Mouse (Mus musculus) adrenal gland, adult 8-10 months (tissue): ENCODE results near the gene 9530077C05Rik. TPM values are rescaled to one million over a fixed set of nuclear protein-coding genes. Genes with fewer than 3 reads are reported as not detected.
"Not testable (repeated sequence)": the region's sequence is repeated elsewhere in the genome, so short reads cannot be mapped to it uniquely, and the experiment has no call there.

Source experiments
- DNase-seq: peaks from one replicate; pipeline ENCODE4 v3.0.0; 2022
- total RNA-seq, 4 experiments: library from RNA; stranded (reverse); gene quantifications; 2 replicates each; pipeline ENCODE4 v1.2.4; 2022

9530077C05Rik gene
- total RNA-seq, 4 experiments from 2014 or later = 5.1 to 15.9 (median 9.6) TPM

DNA sequence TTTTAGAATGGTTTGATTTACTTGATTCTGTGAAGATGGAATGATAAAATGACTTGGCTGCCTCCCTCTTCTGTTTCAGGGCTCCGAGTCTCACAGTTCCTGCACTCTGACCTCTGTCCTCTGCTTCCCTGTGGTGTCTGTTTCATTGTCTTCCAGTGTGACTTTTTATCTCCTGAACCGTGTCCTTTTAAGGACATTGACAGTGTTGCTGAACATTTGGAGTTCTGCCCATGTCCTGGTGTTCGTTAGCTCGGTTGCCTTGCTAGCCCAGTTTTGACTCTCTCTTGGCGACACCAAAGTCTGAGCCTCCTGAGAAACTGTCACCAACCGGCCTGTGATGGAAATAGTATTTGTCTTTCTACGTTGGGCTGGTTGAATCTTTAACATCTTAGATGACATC lies 9.2 kb downstream of the 9530077C05Rik start:
- DNase-seq = no peak

DNA sequence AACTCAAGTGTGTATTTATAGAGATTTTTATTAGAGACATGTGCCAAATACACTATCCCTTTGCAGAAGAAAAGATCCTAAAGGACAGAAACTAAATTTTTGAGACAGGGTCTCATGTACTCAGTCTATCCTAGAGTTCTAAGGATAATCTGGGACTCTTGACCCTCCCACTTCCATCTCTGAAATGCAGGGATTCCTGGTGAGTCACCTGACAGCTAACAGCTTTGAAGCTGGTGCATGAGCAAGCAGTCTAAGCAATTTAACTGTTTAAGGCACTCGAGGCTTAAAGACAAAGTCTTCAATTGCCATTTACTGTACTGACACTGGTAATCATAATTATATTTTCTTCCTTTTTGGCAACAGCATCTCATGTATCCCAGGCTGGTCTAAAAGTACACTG lies 11.2 kb downstream of the 9530077C05Rik start:
- no peak for DNase-seq

DNA sequence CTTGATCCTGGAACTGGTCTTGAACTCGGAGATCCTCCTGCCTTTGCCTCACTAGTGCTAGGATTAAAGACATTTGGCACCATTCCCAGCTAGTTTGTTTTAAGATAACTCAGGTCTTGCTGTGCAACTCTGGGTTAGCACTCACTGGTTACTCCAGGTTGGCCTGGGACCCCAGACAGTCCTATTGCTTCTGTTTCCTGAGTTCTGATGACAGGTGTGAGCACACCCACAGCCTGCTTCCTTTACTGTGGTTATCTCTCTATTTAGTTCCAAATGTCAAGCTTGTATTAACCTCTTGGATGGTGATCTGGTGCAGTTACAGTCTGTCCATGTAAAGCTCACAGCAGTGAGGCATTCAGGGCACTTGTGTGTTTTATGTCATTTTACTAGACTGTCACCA lies 12.2 kb downstream of the 9530077C05Rik start:
- DNase-seq = no peak

DNA sequence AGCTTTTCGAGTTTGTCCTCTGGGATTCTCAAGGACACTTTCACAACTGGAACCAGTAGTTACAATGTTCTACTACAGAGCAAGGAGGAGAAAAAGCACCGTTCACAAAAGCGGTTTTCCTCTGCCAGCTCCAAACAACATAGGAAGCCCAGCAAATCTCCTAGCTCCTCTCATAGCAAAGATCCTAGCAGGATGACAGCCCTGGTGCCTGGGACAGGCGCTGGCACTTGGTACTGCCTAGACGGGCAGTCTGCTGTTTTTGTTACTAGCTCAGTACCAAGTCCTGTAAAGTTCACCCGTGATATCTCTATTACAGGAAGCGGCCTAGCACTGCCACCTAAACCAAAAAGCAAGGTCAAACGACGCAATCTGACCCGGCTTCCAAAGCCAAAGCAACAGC lies 12.9 kb downstream of the 9530077C05Rik start:
- DNase-seq = no peak

DNA sequence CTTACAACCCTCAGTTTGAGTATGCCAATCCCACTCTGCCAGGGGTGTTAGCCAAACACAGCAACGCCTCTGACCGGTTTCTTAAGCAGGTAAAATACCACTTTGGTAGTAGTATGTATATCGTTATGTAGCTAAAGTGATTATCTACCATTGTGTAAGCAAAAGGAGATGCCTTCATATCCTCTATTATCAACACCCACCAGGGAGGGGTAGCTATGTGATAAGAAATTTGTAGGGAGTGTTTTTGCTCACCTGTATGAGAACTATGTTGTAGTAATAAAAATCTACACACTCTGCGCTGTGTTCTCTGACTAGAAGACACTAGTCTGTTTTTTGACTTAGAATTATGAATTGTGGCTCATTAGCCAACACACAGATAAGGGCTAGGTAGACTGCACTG lies 13.4 kb downstream of the 9530077C05Rik start:
- no peak for DNase-seq

DNA sequence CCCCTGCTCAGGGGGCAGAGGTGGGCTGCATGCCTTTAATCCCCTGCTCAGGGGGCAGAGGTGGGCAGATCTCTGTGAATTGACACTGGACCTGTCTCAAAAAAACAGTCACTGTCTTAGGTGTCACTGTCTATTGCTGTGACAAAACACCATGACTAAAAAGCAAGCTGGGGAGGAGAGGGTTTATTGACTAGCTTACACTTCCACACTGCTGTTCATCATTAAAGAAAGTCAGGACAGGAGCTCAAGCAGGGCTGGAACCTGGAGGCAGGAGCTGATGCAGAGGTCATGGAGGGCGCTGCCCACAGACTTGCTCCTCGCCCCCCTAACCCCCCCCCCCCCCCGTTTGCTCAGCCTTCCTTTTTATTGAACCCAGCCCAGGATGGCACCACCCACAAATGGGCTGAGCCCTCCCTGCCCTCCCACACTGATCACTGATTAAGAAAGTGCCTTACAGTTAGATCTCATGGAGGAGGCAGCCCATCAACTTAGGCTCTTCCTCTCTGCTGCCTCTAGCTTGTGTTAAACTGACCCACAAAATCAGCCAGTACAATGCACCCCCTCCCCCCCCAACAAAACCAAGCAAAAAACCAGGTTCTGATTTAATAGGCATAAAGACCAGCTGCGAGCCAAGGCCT lies 16.8 kb downstream of the 9530077C05Rik start:
- no peak for DNase-seq

DNA sequence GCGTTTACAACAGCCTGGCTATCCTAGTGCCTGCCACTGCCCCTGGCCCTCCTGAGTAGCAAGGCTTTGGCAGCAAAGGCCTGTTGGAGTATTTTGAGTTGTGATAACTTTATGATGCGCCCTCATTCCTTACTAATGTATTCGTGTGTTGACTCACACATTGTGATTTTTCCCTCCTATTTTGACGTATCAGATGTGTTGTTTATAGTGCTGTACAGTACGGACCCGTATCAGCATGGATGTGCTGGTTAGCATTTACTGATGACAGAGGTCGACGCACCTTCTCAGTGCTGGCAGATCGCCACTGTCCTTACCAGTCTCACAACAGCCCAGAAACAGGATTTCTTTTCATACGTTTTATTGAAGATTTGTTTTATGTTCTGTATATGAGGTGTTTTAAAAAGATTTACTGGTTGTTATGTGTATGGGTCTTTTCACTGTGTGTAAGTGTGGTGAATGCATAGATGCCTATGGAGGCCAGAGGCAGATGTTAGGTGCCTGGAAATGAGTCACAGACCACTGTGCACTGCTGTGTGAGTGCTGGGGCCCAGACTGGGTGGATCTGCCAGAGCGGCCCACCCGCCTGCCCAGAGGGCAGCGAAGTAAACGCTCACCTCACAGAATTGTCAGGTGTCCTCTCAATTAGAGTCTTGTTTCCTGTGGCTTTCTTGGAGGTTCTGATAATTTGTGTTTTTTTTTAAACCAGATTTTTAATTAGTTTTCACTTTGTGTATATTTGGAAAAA lies 17.5 kb downstream of the 9530077C05Rik start:
- DNase-seq = no peak

DNA sequence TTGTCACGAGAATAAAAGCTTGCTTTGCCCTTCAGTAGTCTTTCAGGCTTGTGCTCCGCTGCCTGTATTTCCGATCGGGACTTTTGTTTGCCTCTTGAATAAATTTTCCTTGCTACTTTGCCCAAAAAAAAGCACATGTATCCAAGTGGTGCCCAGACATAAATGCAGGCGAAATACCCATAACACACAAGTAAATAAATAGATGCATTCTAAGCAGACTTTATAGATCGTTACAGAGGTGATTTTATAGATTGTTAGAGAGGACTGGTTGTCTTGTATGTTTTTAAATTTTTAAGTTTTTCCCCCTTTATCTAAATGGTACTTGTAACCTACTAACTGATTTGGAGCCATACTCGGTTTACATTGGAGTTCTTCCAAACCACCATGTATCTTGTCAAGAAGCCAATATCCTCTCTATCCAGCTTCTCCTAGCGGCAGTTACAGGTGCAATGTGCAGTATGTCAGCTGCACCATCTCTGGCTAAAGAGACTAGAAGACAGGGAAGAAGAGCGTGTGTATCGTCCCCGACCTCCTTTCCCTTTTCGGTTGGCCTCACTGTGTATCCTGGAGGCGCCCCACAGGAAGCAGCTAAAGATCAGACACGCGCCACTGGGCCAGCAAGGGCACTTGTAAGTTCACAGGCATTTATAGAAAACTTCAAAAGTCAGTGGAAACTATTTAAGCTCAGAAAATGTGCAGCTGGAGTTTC lies 18.4 kb downstream of the 9530077C05Rik start:
- DNase-seq = no peak

DNA sequence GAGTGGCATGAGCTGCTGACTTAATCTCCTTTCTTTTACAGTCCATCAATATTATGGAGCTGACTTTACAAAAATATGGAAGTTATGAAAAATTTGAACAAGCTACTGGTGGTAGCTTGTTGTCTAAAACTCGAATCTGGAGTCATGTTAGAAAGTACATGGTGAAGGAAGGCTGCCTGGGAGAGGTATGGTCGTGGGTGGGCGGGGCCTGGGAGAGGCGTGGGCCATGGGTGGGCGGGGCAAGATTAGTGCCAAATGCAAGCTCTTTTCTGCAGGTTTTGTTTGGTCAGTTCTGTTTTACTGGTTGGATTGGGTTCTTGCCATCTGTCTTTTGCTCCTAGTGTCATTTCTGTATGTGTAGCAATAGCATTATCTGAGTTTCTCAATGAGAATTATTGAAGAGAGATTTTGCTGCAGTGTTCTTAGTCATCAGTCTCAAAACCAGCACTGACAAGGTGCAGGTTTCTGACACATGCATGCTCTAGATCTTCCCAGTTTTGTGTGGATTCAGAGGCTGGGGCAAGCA lies 19.1 kb downstream of the 9530077C05Rik start:
- DNase-seq = no peak

DNA sequence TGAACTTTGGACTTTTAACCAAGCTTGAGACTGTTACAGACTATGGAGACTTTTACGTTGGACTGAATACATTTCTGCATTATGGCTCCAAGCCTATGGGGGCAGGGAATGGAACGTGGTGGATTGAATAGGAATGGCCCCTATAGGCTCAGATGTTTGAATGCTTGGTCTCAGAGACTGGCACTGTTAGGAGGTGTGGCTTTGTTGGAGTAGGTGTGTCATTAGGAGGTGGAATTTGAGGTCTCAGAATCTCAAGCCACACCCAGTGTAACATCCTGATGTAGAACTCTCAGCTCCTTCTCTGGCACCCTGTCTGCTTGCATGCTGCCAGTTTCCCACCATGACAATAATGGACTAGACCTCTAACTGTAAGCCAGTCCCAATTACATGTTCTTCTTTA lies 21.9 kb downstream of the 9530077C05Rik start:
- no peak for DNase-seq

DNA sequence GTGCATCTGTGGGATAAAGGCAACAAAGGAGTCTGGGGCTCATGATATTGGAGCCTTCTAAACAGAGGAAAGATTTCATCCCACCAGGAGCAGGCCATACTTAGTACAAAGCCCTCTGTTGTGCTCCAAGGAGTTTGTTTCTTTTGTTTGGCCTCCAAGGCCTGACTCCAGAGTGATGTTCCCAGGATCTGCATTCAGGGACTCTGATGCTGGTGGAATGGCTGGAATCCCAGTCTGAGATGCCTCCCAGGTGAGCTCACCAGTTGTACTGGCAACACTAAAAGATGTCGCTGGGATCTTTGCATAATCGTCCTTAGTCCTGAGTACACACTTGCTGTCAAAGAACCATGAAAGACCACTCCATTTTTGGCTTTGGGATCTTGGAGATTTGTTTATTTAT lies 22.8 kb downstream of the 9530077C05Rik start:
- no peak for DNase-seq

DNA sequence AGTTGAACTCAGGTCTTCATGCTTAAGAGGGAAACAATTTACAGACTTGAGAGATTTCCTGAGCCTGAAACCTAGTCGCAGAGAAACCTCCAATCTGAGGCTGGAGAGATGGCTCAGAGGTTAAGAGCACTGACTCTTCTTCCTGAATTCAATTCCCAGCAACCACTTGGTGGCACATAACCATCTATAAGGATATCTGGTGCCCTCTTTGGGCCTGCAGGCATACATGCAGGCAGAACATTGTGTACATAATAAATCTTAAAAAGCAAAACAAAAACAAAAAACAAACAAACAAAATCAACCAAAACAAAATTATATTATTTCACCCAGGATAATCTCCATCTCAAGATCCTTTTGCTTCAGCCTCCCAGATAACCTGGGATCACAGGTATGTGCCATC lies 27.5 kb downstream of the 9530077C05Rik start:
- no peak for DNase-seq

DNA sequence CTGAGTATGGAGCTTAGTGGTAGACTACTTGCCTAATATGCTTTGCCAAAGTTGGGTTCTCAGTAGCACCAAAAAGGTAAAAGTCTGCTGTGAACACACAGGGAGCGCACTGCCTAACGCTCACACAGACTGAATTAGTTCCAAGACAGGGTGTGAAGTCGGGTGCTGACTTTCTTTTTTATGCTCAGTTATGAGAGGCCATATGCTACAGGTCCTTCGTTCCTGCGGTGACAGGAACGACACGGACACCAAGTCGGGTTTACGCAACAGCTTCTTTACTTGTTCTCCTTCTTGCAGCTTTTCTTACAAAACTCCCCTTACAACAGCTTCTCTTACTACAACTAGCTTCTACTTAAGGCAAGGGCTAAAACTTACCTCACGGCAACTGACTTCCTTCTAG lies 31.8 kb downstream of the 9530077C05Rik start:
- no peak for DNase-seq

DNA sequence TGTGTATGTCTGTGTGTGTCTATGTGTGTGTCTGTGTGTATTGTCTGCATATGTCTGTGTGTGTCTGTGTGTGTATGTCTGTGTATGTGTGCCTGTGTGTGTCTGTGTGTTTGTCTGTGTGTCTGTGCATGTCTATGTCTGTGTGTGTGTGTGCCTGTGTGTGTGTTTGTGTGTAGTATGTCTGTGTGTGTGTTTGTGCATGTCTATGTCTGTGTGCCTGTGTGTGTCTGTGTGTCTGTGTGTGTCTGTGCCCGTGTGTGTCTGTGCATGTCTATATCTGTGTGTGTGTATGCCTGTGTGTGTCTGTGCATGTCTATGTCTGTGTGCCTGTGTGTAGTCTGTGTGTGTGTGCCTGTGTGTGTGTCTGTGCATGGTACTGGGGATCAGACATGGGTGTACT lies 33.8 kb downstream of the 9530077C05Rik start:
- DNase-seq = no peak

DNA sequence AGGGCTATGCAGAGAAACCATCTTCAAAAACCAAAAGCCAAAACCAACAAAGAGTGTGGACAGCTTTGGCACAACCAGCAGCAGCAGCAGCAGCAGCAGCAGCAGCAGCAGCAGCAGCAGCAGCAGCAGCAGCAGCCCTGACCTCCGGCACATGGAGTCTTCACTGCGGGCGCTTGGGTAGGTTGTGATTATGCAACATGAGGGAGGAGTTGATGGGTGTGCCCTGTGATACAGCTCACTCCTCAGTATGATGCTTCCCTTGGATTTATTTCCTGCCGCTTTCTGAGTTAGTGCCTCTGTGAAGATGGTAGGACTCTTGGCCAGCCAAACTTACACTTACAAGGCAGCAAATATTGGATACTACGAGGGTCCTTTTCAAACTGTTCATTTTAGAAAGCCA lies 35.9 kb downstream of the 9530077C05Rik start:
- no peak for DNase-seq

DNA sequence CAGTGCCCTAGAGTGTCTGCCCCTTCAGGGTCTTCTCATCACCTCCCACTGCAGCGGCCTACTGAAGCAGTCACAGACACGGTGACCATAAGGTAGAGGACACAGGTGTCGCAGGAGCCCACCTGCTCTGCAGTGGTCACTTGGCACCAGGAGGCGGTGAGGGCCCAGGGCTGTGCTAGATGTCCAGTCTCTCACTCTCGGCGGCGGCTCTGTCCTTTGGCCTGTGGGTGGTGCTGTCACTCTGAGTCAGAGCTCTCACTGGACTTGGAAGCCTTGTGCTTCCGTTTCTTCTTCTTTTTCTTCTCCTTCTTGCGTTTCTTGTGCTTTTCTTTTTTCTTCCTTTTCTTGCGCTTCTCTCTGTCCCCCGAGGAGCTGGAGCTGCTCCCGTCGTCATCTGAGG lies 37.1 kb downstream of the 9530077C05Rik start:
- no peak for DNase-seq

DNA sequence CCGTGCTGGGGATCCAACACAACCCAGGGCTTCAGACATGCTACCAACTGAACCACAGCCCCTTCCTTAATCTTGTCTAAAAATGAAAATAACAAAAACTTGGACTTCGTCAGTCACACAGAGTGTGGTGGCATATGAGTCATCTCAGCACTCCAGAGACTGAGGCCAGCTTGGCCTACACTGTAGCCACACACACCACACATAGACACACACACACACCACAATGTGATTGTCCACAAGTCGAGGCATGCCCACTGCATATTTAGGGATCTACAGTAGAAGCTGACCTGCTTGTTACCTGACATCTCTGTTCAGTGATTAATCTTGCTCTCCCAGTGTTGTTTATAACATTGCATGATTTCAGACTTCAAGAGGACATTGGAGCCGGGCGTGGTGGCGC lies 37.9 kb downstream of the 9530077C05Rik start:
- DNase-seq = no peak

DNA sequence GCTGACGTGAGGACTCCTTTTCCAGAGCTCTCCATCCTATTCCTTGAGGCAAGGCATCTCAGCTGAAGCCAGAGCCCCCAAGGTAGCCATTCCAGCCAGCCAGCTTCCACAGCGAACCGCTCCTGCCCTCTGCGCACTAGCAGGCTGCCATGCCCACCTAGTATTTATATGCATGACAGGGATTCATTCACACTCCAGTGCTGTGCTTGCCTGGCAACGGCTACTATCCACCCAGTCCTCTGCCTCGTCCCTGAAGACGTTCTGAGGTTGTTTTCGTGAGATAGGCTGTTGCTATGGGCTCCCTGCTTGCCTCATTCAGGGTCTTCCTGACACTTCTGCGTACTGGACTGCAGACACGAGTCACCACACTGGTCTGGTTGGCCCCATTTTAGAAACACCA lies 41.4 kb downstream of the 9530077C05Rik start:
- no peak for DNase-seq

DNA sequence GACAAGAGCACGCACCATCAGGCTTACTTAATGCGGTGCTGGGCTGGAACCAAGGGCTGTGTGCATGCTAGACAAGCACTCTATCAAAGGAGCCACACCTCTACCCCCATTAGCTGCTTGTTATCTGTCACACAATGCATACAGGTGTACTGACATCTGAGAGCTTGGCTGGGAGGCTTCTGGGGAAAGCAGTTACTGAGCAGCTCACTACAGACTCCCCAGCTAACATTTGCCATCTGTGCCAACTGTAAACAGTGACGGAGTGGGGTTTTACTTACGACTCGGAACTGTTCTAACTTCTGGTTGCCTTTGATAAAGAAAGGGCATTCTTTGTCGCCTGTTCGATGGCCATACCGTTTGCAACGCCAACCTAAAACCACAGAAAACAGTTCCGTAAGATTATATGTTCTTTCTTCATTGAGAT lies 42.2 kb downstream of the 9530077C05Rik start:
- DNase-seq = no peak

DNA sequence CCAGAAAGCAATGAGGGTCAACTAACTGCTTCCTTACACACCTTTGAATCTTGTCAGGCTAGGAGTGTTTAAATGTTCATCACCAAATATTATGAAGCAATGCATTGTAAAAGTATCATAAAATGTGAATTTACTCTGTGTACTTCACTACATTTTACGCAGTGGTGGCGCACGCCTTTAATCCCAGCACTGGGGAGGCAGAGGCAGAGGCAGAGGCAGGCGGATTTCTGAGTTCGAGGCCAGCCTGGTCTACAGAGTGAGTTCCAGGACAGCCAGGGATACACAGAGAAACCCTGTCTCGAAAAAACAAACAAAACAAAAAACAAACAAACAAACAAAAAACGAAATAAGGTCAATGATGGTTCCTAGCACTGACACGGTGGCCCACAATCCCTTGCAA lies 42.7 kb downstream of the 9530077C05Rik start, which contains the start of gene Gm17545:
Gene Gm17545 (plus strand): TSS at position 301 of the 400 bp plus-strand sequence.
- DNase-seq = not testable (repeated sequence)

DNA sequence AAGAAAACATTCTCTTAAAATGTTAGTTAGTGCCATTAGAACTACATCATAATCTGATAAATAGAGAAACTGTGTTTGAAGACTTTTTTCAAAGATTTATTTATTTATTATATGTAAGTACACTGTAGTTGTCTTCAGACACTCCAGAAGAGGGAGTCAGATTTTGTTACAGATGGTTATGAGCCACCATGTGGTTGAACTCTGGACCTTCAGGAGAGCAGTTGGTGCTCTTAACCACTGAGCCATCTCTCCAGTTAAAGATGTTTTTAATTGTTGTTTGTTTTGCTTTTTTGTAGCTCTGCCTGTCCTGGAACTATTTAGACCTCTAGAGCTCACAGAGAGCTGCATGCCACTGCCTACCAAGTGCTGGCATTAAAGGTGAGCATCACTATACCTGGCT lies 43.7 kb downstream of the 9530077C05Rik start:
- no peak for DNase-seq

DNA sequence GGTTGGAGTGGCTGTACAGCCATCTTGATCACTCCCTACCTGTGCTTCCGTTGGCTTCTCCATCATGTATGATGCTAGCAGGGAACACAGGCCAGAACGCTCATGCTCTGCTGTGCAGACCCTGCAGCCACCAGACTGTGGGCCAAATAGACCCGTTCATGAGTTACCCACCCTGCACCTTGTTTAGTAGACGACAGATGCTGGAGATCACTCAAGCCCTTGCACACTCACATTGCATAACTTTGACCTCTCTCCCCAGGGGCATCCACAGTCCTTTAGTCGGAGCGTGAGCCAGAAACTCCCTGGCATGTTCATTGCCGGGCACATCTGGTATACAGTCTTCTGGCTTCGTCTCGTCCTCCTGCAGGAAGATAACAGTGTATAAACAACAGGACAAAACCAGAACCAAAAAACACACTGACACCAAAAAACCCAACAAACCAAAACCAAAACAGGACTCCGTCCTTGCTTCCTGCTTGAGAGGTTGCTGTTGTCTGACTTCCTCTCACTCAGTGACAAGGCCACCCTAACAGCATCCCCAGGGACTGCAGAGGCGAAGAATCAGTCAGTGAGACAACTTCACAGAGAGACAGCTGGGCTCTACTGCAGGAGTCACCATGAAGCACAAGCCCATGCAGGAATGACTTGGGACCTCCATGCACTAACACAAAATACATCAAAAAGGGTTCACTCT lies 46.0 kb downstream of the 9530077C05Rik start:
- DNase-seq = no peak

DNA sequence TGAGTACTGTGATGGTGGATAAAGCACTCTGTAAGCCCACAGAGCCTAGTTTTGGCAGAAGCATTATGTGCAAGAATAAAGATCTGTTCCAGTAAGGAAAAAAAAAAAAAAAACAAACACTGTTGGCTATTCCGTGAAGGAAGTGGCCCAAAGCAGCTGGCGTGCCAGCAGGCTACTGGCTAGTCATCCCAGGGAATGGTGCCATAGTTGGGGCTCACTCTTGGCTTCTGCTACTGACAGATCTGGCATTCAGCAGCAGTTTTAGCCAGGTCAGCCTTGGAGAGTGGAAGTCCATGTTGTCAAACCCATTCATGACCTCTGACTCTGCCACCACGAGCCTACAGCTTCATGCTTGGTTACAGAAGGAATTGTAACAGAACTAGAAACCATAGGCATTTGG lies 50.6 kb downstream of the 9530077C05Rik start:
- DNase-seq = no peak
